Mouse (Mus musculus): ENCODE results near the gene H2al1a. TPM values are rescaled to one million over a fixed set of nuclear protein-coding genes. Genes with fewer than 3 reads are reported as not detected.
"Not testable (repeated sequence)": the region's sequence is repeated elsewhere in the genome, so short reads cannot be mapped to it uniquely, and the experiment has no call there.

Gene H2al1a
- total RNA-seq, 2 experiments from 2014 or later: not detected

DNA sequence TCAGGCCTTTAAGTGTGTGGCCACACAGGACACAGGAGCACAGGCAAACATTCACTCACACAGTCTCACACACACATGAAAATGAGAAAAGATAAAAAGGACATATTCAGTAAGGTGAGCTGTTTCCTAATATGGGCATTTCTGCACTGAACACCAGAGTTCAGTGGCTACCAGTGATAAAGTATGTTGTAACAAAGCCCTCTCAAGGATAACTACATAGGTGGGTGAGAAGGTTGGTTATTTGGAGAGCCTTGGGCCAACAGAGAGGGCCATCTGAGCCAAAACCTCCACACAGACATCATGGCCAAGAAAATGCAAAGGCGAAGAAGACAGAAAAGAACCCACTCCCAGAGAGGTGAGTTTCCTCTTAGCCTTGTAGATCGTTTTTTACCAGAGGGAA lies 28.5 kb downstream of the H2al1a start, which contains the start of gene H2al1j:
Gene H2al1j (plus strand): TSS at position 301 of the 400 bp plus-strand sequence.
- ATAC-seq (replicated peaks; ENCODE audit: poor library complexity): not testable (repeated sequence)

GRCm38 (mm10) chrX:11345762-11346161 lies 46.7 kb downstream of the H2al1a start:
- no peak for ATAC-seq (replicated peaks; ENCODE audit: poor library complexity)

- no peak for ATAC-seq (replicated peaks; ENCODE audit: poor library complexity)
These were observed 47.7 kb downstream of the H2al1a start for GRCm38 (mm10) chrX:11346756-11347155.

Other genes with a start within 250 kb of the H2al1a start
- gene H2al1b, start 3.2 kb downstream of the H2al1a start, total RNA-seq (2015): not detected in 2 replicates
- gene H2al1b, start 3.2 kb downstream of the H2al1a start, total RNA-seq (2017): not detected in 2 replicates
- not detected in 2 replicates for gene H2al1c, start 6.4 kb downstream of the H2al1a start, total RNA-seq (2015)
- gene H2al1c, start 6.4 kb downstream of the H2al1a start, total RNA-seq (2017): not detected in 2 replicates
- gene H2al1d, start 9.6 kb downstream of the H2al1a start, total RNA-seq (2015): not detected in 2 replicates
- gene H2al1d, start 9.6 kb downstream of the H2al1a start, total RNA-seq (2017): not detected in 2 replicates
- not detected in 2 replicates for gene H2al1e, start 12.7 kb downstream of the H2al1a start, total RNA-seq (2015)
- not detected in 2 replicates for gene H2al1e, start 12.7 kb downstream of the H2al1a start, total RNA-seq (2017)
- gene H2al1f, start 15.9 kb downstream of the H2al1a start, total RNA-seq (2015): not detected in 2 replicates
- not detected in 2 replicates for gene H2al1f, start 15.9 kb downstream of the H2al1a start, total RNA-seq (2017)
- not detected in 2 replicates for gene H2al1g, start 19.0 kb downstream of the H2al1a start, total RNA-seq (2015)
- gene H2al1g, start 19.0 kb downstream of the H2al1a start, total RNA-seq (2017): not detected in 2 replicates
- gene H2al1h, start 22.2 kb downstream of the H2al1a start, total RNA-seq (2015): not detected in 2 replicates
- gene H2al1h, start 22.2 kb downstream of the H2al1a start, total RNA-seq (2017): not detected in 2 replicates
- not detected in 2 replicates for gene H2al1i, start 25.4 kb downstream of the H2al1a start, total RNA-seq (2015)
- not detected in 2 replicates for gene H2al1i, start 25.4 kb downstream of the H2al1a start, total RNA-seq (2017)
- gene H2al1j, start 28.6 kb downstream of the H2al1a start, total RNA-seq (2015): not detected in 2 replicates
- gene H2al1j, start 28.6 kb downstream of the H2al1a start, total RNA-seq (2017): not detected in 2 replicates